Mouse (Mus musculus): ENCODE data around the gene Gm21977.
"Not testable (repeated sequence)": the region's sequence is repeated elsewhere in the genome, so short reads cannot be mapped to it uniquely, and the experiment has no call there.

The Gm21977 gene

DNA sequence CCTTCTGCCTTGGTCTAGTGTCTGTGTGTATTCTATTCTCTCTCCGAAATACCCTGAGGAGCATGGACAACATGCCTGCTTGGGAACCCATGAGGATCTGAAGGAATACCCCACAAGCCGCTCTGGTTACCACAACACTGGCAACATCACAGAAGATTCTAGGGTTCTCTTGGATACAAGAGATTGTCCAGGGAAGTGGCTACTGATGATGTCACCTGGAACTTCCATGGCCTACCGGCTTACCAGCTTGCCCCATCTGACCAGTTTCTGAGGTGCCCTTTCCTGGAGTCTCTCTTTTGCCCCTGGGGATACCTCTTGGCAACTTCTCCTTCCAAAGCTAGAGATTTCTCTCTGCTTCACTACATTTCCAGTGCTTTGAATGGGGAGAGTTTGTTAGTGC, at the start of gene Gm21977:
Gm21977 (minus strand) TSS at position 101 of the 400 bp plus-strand sequence.
- DNase-seq (ENCODE audit: low spot score), result not testable (repeated sequence)

Data from retina, embryonic 14.5 days (tissue).